Mouse (Mus musculus): ENCODE results near the gene Gm4305.
"Not testable (repeated sequence)": the region's sequence is repeated elsewhere in the genome, so short reads cannot be mapped to it uniquely, and the experiment has no call there.

GRCm38 (mm10) chr10:100382460-100382859 is 31.6 kb downstream of the Gm4305 start, which contains the start of gene Gm4312:
- TF ChIP-seq CTCF (conservative IDR thresholded peaks at IDR 0.05; ENCODE audit: insufficient read depth, insufficient read length, low read depth, low read length); POLR2A (IDR thresholded peaks at IDR 0.05; ENCODE audit: low read depth, low read length): not testable (repeated sequence)

Data from kidney, adult 2 months (tissue).